Mouse (Mus musculus) liver, adult 2 months (tissue): ENCODE results near the gene Sdk2.

Experiments
- CTCF ChIP-seq: fragments of 200-500 bp; IDR thresholded peaks from 2 replicates; pipeline ENCODE4 v1.5.1; 2011; ENCODE audit warnings: low read depth, low read length, control low read depth
- POLR2A ChIP-seq: fragments of 200-500 bp; IDR thresholded peaks from 2 replicates; pipeline ENCODE4 v1.6.1; 2011; ENCODE audit warnings: low read length, control low read depth; ENCODE audit not compliant: insufficient read depth; ENCODE audit errors: extremely low read depth

- TF ChIP-seq CTCF (no peak), POLR2A (no peak)
These were observed 235.2 kb downstream of the Sdk2 start for GRCm38 (mm10) chr11:113831608-113832007.
